Mouse (Mus musculus) retina, adult 2 months (tissue): ENCODE data around the gene Sox5.

Source experiments
- DNase-seq: peaks from one replicate; pipeline ENCODE4 v3.0.0-alpha.2; 2012; ENCODE audit warnings: low read depth, low spot score

Gene Sox5

GRCm38 (mm10) chr6:144659115-144660108 is 122.4 kb downstream of the Sox5 start:
- no peak for DNase-seq

GRCm38 (mm10) chr6:144652876-144653275 is 128.9 kb downstream of the Sox5 start:
- no peak for DNase-seq

- no peak for DNase-seq
Observed at GRCm38 (mm10) chr6:144648896-144649295, 132.9 kb downstream of the Sox5 start.

DNA sequence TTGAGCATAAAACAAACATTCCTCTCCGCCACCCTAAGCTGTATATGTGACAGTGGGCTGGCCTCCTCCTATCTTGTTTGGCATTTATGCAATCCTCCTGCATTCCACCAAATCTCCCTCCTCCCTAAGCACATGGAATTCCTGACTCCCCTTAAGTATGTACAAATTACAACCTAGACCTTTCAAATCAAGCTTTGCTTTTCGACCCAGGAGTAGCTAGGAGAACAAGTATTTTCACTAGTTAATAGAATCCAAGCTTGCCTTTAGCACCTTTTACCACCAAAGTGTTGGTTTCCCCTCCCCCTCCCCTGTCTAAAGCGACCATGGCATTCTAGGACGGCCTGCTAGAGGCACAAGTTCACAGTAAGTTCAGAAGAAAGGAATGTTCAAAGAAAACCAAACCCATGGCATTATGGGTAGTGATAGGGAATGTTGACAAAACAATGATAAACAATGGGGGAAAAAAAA is 133.6 kb downstream of the Sox5 start:
- DNase-seq = no peak

GRCm38 (mm10) chr6:144646331-144646730 is 135.4 kb downstream of the Sox5 start:
- DNase-seq = no peak

- no peak for DNase-seq
Observed at GRCm38 (mm10) chr6:144645796-144646195, 136.0 kb downstream of the Sox5 start.

GRCm38 (mm10) chr6:144644711-144645110 is 137.1 kb downstream of the Sox5 start:
- DNase-seq = no peak

DNA sequence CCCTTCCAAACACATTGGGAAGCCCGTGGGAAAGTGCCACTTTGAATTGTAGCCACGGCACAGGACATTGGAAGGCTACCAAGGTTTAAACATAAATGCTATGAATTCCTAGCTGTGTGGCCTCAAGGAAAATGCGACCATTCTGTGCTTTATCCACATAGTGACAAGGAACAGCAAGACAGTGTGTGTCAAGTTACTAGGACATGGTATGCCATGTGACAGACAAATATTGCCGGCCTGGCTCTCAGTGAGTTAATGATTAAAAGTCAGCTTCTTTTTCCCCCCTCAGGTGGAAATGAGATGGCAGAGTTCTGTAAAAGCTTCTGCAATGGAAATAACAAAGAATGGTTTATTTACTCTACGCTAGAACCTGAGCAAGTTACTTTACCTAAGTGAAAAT is 138.2 kb downstream of the Sox5 start:
- DNase-seq = no peak

DNA sequence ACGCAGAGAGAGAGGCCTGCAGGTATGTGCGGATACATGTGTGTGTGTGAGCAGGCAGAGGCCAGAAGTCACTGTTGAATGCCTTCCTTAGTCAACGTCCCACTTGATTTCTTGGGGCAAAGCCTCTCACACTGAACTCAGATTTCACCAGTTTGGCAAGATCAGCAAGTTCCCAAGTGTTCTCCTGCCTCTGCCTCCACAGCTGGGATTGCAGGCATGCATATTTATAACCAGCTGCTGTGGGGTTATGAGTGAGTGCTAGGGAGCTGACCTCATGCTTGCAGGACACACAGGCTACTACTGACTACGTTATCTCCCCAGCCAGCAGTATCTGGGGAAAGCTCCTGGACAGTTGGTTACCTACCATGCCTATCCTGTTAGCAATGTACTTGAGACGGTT is 139.9 kb downstream of the Sox5 start:
- DNase-seq = no peak

DNA sequence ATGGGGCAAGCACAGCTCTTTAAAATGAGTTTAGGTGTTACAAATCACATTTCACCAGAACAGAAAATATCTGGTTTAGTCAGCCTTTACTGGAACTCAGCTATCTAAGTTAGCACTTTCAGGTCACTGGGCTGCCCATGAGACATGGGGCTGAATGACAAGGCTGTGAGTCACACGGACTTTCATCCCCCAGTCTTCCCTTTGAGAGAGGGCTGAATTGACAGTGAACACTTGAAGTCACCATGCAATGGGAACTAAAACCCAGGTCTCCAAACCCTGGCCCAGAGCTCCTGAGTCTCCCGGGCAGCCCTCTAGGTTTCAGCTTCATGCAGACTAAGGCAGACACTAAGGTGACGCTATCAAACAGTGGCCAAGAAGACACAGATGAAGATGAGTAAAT is 141.2 kb downstream of the Sox5 start:
- DNase-seq = no peak

DNA sequence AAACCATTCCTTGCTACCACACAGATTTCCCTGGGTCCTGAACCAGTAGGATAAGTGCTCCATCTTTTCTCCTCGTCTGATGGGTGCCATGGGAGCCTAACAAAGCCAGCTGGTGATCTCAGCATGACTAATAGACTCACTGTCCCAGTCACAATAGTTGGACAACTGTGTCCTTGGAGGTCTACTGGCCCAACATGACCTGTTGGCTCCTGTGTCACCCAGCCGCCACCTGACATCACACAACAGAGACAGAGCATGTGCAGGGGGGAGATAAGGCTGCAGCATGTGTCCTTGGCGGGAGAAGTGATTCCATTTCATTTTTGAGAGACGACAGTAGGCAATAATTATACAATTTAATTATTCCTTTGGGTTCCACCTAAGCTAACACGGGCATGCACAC is 143.2 kb downstream of the Sox5 start:
- no peak for DNase-seq

GRCm38 (mm10) chr6:144627539-144628115 is 154.2 kb downstream of the Sox5 start:
- DNase-seq = no peak

GRCm38 (mm10) chr6:144621089-144621769 is 160.5 kb downstream of the Sox5 start:
- DNase-seq = no peak

- DNase-seq = no peak
Observed at GRCm38 (mm10) chr6:144611383-144611791, 170.4 kb downstream of the Sox5 start.

GRCm38 (mm10) chr6:144610878-144611277 is 170.9 kb downstream of the Sox5 start:
- DNase-seq = no peak

DNA sequence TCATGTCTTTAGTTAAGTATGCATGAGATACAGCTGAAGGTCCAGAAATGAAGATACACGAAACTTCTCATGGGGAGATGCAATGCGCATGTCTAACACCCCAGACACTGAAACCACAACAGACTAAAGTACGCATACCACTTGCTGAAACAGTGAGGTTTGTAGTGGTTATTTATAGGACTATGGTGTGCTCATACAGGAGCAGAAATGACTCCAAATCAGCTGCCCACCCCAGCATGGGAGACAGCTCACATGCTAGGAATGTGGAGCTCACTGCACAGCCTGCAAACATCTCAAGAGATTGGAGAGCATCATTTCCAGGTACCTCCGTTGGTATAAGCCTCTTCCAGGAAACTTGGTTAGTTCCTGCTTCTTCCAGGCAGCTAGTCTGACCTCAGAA is 178.9 kb downstream of the Sox5 start:
- DNase-seq = no peak

DNA sequence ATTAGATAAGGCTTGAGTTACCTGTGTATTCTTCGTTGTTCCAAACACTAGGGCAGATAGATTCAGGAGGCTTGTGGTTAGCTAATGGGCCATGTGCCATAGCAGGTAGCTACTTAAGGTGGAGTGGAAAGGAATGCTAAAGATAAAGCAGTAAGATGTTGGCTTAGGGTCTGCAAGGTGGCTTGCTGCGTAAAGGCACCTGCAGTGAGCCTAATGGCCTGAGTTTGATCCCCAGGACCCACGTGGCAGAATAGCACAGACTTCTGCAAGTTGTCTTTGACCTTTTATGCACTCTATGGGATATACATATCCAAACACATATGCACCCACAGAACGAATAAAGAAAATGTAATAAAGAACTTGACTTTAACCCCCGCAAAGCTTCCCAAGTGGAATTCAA is 181.4 kb downstream of the Sox5 start:
- DNase-seq = no peak

DNA sequence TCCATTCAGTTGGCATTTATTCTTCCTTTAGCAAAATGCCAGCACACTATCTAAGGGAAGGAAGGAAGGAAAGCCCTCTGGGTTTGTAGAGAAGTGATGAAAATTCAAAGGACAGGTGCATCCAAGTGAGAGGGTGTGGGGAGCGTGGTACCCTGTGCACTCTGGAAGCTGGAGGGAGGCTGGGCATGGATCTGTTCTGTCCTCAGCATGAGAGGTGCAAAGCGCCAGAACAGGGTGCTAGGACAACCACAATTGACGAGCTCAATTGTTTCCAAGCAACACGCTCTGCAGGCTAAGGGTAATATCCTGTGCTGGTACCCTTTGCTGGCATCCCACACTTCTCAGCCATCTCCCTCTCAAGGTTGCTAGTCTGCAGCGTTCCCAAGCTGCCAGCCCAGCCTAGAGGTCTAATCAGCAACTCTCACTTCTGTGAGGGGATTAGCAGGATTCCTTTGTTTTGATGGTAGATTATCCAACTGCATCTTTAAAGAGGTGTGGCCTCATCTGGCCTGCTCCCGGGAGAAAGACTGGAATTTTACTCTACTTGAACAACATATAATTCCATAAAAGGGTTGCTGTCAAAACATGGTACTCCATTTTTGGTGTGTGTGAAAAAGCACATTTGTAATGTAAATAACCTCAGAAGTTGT is 183.3 kb downstream of the Sox5 start:
- DNase-seq = no peak

DNA sequence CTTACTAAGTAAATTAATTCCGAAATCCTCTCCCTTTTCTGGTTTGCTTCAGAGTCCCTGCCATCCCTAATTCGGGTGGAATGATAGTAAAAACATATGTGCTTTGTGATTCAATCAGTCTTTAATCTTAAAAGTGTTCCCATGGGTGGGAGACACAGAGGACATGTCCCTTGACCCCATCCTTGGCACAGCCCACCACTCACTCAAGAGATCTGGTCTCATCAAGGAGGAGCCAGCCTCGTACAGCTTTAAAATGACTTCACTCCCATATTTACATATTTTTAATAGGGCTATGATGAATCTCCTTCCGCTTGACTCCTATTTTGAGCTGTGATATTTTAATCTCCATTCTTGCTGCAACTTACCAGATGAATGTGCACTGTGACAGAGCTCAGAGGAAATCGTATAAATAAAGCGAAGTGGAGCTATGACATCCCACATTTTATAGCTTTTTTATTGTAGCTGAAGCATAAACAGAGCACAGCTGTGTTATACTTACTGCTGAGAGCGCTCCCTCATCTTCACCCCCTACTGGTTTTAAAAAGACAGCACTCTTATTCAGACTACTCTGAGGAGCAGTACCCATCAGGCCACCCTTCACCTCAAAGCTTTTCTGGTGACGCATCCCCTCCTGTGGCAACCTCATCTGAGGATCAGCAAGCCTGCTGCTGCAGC is 185.1 kb downstream of the Sox5 start:
- no peak for DNase-seq

DNA sequence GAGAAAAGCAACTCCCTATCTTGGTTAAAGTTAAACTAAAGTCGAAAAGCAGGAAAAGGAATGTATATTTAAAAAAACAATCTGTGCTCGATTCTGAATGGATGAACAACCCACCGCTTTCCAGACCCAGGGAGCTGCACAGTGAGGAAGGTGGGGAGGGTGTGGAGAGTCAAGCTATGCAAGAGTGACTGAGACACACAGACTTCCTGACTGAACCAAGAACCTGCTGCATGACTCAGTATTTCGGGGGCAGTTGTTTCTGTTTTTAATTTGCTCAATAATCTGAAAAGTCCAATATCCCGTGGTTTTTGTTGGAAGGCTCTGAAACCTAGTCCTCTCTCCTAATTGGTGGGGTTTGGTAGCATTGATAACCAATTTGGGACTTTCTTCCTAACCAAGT is 196.9 kb downstream of the Sox5 start:
- DNase-seq = no peak
